Mouse (Mus musculus): ENCODE measurements around the gene Miox.

- TF ChIP-seq POLR2A (IDR thresholded peaks at IDR 0.05; ENCODE audit: low read depth, low read length) (no peak), CTCF (IDR thresholded peaks at IDR 0.05; ENCODE audit: borderline replicate concordance, insufficient read depth, low read length) (no peak)
Measured at GRCm38 (mm10) chr15:89295580-89296165, 38.5 kb upstream of the Miox start.
